9 mouse cellular contexts compared by ENCODE assay signal in the genomic region with DNA sequence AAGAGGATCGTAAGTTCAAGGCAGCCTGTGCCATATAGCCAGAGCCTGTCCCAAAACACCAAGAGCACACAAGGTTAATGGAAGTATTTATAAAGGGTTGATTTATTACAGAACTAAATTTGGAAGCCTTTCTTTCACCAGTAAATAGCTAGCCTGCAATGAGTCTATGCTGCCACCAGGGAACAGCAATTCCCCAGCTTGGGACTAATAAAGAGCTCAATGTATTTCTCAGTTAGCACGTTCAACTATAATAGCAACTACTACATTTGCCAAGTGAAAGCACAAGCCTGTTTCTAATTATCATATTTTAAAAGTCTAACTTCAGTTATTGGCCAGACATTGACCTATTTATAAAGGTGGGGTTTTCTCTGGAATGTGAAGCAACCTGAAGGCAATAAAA. TPM values are rescaled to one million over a fixed set of nuclear protein-coding genes. Genes with fewer than 3 reads are reported as not detected.
DNase-seq lines count a peak whose midpoint lies in the region; ATAC-seq and TF ChIP-seq lines count a peak whose summit lies in the region.
"Had no signal": no experiment of that assay in that cellular context is flagged by ENCODE, and none has a peak within 500 bp of the region (broad histone marks: within the 10 kb centered on the region; RNA-seq: fewer than 3 reads in every experiment).

No protein-coding gene starts in this region.

- H3K27ac ChIP-seq in hindbrain, embryonic 13.5 days, result no peak overlapping the region
- H3K27ac ChIP-seq in hindbrain, embryonic 12.5 days, result no peak overlapping the region
- H3K27ac ChIP-seq in hindbrain, postnatal 0 days, result no peak overlapping the region
- H3K27ac ChIP-seq: lung, embryonic 15.5 days had no signal

- 49% methylated on average over 2 of the region's 2 CpGs for WGBS in hindbrain, embryonic 13.5 days
- WGBS in hindbrain, embryonic 12.5 days, result 55% methylated on average over 2 of the region's 2 CpGs
- WGBS in hindbrain, postnatal 0 days, result 39% methylated on average over 2 of the region's 2 CpGs

- no peak overlapping the region for H3K9ac ChIP-seq in hindbrain, embryonic 13.5 days
- no peak overlapping the region for H3K9ac ChIP-seq in hindbrain, embryonic 12.5 days
- no peak overlapping the region for H3K9ac ChIP-seq in hindbrain, postnatal 0 days (replicated peaks; ENCODE audit: low read length)
- H3K9ac ChIP-seq: lung, embryonic 15.5 days had no signal

- no peaks in the 10 kb centered on the region for H3K4me1 ChIP-seq in hindbrain, embryonic 13.5 days (replicated peaks)
- no peaks in the 10 kb centered on the region for H3K4me1 ChIP-seq in hindbrain, embryonic 12.5 days
- H3K4me1 ChIP-seq in hindbrain, postnatal 0 days (ENCODE audit: insufficient read depth, low read length), result no peaks in the 10 kb centered on the region; the same call in 1 of the 2 replicates
- H3K4me1 ChIP-seq: lung, embryonic 15.5 days had no signal

- no peak overlapping the region for H3K4me3 ChIP-seq in hindbrain, embryonic 13.5 days
- H3K4me3 ChIP-seq in hindbrain, embryonic 12.5 days, result no peak overlapping the region
- H3K4me3 ChIP-seq in hindbrain, postnatal 0 days (ENCODE audit: low read length), result no peak overlapping the region
- H3K4me3 ChIP-seq: lung, embryonic 15.5 days had no signal

- peak; percentile 82 for TF ChIP-seq CTCF in hindbrain, postnatal 0 days (IDR thresholded peaks at IDR 0.05; ENCODE audit: low read depth)

- H3K4me2 ChIP-seq in hindbrain, embryonic 13.5 days, result no peak overlapping the region
- H3K4me2 ChIP-seq in hindbrain, embryonic 12.5 days (replicated peaks), result no peak overlapping the region
- no peak overlapping the region for H3K4me2 ChIP-seq in hindbrain, postnatal 0 days (ENCODE audit: low read depth, low read length)
- H3K4me2 ChIP-seq: lung, embryonic 15.5 days had no signal

- ATAC-seq in hindbrain, embryonic 13.5 days (ENCODE audit: low FRiP score), result 0 out of 2 replicates have a peak, but pooled peaks have one; percentile 54
- ATAC-seq in hindbrain, embryonic 12.5 days (ENCODE audit: low FRiP score), result no peak
- ATAC-seq in hindbrain, postnatal 0 days, result peak; percentile 65; the same call in 1 of the 2 replicates
- ATAC-seq in megakaryocyte, adult 5-6 weeks (ENCODE audit: poor library complexity, severe bottlenecking), result peak; percentile 52

- no peaks in the 10 kb centered on the region for H3K9me3 ChIP-seq in hindbrain, embryonic 13.5 days
- H3K9me3 ChIP-seq in hindbrain, embryonic 12.5 days (replicated peaks), result no peaks in the 10 kb centered on the region
- H3K9me3 ChIP-seq in hindbrain, postnatal 0 days (ENCODE audit: low read length), result no peaks in the 10 kb centered on the region
- H3K9me3 ChIP-seq: lung, embryonic 15.5 days had no signal

- peaks cover 20% of the 10 kb centered on the region for H3K36me3 ChIP-seq in hindbrain, embryonic 13.5 days
- peaks cover 2% of the 10 kb centered on the region; the same call in 1 of the 2 replicates for H3K36me3 ChIP-seq in hindbrain, embryonic 12.5 days
- H3K36me3 ChIP-seq in hindbrain, postnatal 0 days (ENCODE audit: insufficient read depth, low read length), result peaks cover 8% of the 10 kb centered on the region; the same call in 1 of the 2 replicates
- H3K36me3 ChIP-seq: lung, embryonic 15.5 days had no signal

- H3K27me3 ChIP-seq in hindbrain, embryonic 13.5 days, result no peaks in the 10 kb centered on the region
- no peaks in the 10 kb centered on the region for H3K27me3 ChIP-seq in hindbrain, embryonic 12.5 days
- no peaks in the 10 kb centered on the region for H3K27me3 ChIP-seq in hindbrain, postnatal 0 days (ENCODE audit: insufficient read depth, low read length)
- H3K27me3 ChIP-seq: lung, embryonic 15.5 days had no signal

- peak; percentile 17 to 20 for DNase-seq in B cell, adult 2 months
- DNase-seq in NIH3T3 (ENCODE audit: low read depth), result peak; percentile 77
- peak; percentile 76 for DNase-seq in hindbrain, postnatal 0 days (ENCODE audit: low spot score)
- DNase-seq in urinary bladder, postnatal 36 days (ENCODE audit: low spot score in 2 of 2), result no peak
- DNase-seq in heart, adult 11 months, result no peak

RNA-seq across cellular contexts. Expression of a gene that starts 30.8 kb away (rescaled TPM):
- 4.0 and 4.6 TPM in 2 replicates for polyA plus RNA-seq in hindbrain, embryonic 13.5 days (2015; fragmentation: Nextera tagmentation; extraction: Ambion mirVana)
- polyA plus RNA-seq in hindbrain, embryonic 12.5 days (2016; fragmentation: Nextera tagmentation; extraction: Ambion mirVana), result 4.9 and 5.0 TPM in 2 replicates
- 3.3 and 3.7 TPM in 2 replicates for total RNA-seq in hindbrain, postnatal 0 days (2014; rRNA removed)
- 4.0 and 4.1 TPM in 2 replicates for polyA plus RNA-seq in hindbrain, postnatal 0 days (2015; fragmentation: Nextera tagmentation; extraction: Ambion mirVana)
- 117 and 124 TPM in 2 replicates for total RNA-seq in megakaryocyte, adult 5-6 weeks (2015)
- total RNA-seq in megakaryocyte, adult 5-6 weeks (2017), result 132 and 133 TPM in 2 replicates

RNA-seq across cellular contexts. Expression of a gene that starts 31.6 kb away (rescaled TPM):
- polyA plus RNA-seq in hindbrain, embryonic 13.5 days (2015; fragmentation: Nextera tagmentation; extraction: Ambion mirVana), result 99.1 and 99.3 TPM in 2 replicates
- polyA plus RNA-seq in hindbrain, embryonic 12.5 days (2016; fragmentation: Nextera tagmentation; extraction: Ambion mirVana), result 40.5 and 44.5 TPM in 2 replicates
- 97.9 and 116 TPM in 2 replicates for total RNA-seq in hindbrain, postnatal 0 days (2014; rRNA removed)
- polyA plus RNA-seq in hindbrain, postnatal 0 days (2015; fragmentation: Nextera tagmentation; extraction: Ambion mirVana), result 195 and 197 TPM in 2 replicates
- total RNA-seq in megakaryocyte, adult 5-6 weeks (2015), result 0.51 and 0.89 TPM in 2 replicates
- total RNA-seq in megakaryocyte, adult 5-6 weeks (2017), result 0.66 TPM in 1 of 2 replicates, not detected in the other

Comparison
In these comparisons a context has a peak if more than half of its experiments do, and no peak if none do; other contexts are left out.
1. DNase-seq: peak in B cell, adult 2 months (2 of 2), NIH3T3 (single experiment) and hindbrain, postnatal 0 days (single experiment); none in urinary bladder, postnatal 36 days (0 of 2) and heart, adult 11 months (single experiment).